Mouse (Mus musculus) MEL (cell line): Measurements from ENCODE around the gene Camk1g. TPM values are rescaled to one million over a fixed set of nuclear protein-coding genes. Genes with fewer than 3 reads are reported as not detected.

Source experiments
- DNase-seq: peaks from one replicate; pipeline ENCODE4 v3.0.0; 2011; ENCODE audit warnings: low read depth, low spot score
- H3K27ac ChIP-seq: 2 replicates; pipeline ENCODE4 v1.5.1; 2012; ENCODE audit warnings: low read depth, mild to moderate bottlenecking, control low read depth, low read length, moderate library complexity; ENCODE audit not compliant: control insufficient read depth
- H3K27me3 ChIP-seq, 2 experiments: fragments of 150-350 bp in 1 of 2; sonication (generic) in 1 of 2; 2 replicates each; pipeline ENCODE4 v1.6.1; 2012; ENCODE audit warnings: low read length in 2 of 2, mild to moderate bottlenecking in 2 of 2, improper control_type of control experiment in 1 of 2, moderate library complexity in 1 of 2; ENCODE audit not compliant: insufficient read depth in 2 of 2, control insufficient read depth in 1 of 2
- H3K36me3 ChIP-seq, 2 experiments: 2 replicates each; pipeline ENCODE4 v1.6.1; 2012 to 2014; ENCODE audit warnings: low read length in 2 of 2, improper control_type of control experiment in 1 of 2, inconsistent platforms in 1 of 2, mild to moderate bottlenecking in 1 of 2; ENCODE audit not compliant: insufficient read depth in 2 of 2, control insufficient read depth in 1 of 2
- H3K4me1 ChIP-seq, 2 experiments: fragments of 150-350 bp in 1 of 2; sonication (generic) in 1 of 2; 2 replicates each; pipeline ENCODE4 v1.6.1; 2012; ENCODE audit warnings: low read length in 2 of 2, improper control_type of control experiment in 1 of 2, mild to moderate bottlenecking in 1 of 2; ENCODE audit not compliant: insufficient read depth in 2 of 2, control insufficient read depth in 1 of 2
- H3K4me3 ChIP-seq, 2 experiments: fragments of 150-350 bp in 1 of 2; sonication (generic) in 1 of 2; 2 replicates each; pipeline ENCODE4 v1.5.1; 2012; ENCODE audit warnings: low read depth in 2 of 2, low read length in 2 of 2, mild to moderate bottlenecking in 2 of 2, moderate library complexity in 2 of 2, control low read depth in 1 of 2, improper control_type of control experiment in 1 of 2; ENCODE audit not compliant: control insufficient read depth in 1 of 2, insufficient read depth in 1 of 2
- H3K79me2 ChIP-seq: 2 replicates; pipeline ENCODE4 v1.6.1; 2012; ENCODE audit warnings: mild to moderate bottlenecking, low read length, moderate library complexity; ENCODE audit not compliant: control insufficient read depth, poor library complexity, insufficient read depth
- H3K9ac ChIP-seq: 2 replicates; pipeline ENCODE4 v1.6.1; 2012; ENCODE audit warnings: low read depth, mild to moderate bottlenecking, control low read depth, low read length, moderate library complexity; ENCODE audit not compliant: control insufficient read depth, poor library complexity, severe bottlenecking
- H3K9me3 ChIP-seq: fragments of 150-350 bp; sonication (generic); replicated peaks from 2 replicates; pipeline ENCODE4 v1.6.1; 2012; ENCODE audit warnings: mild to moderate bottlenecking, low read length, improper control_type of control experiment, moderate library complexity; ENCODE audit not compliant: insufficient read depth
- CHD2 ChIP-seq: IDR thresholded peaks from 2 replicates; pipeline ENCODE4 v1.6.1; 2011; ENCODE audit warnings: low read length, improper control_type of control experiment
- ELF1 ChIP-seq: IDR thresholded peaks from 2 replicates; pipeline ENCODE4 v1.6.1; 2014; ENCODE audit warnings: low read depth, mild to moderate bottlenecking, inconsistent platforms, low read length, improper control_type of control experiment, moderate library complexity
- EP300 ChIP-seq, 2 experiments: IDR thresholded peaks; 2 replicates each; pipeline ENCODE4 v1.6.1; 2011; ENCODE audit warnings: improper control_type of control experiment in 2 of 2, low read length in 2 of 2, low read depth in 1 of 2, mild to moderate bottlenecking in 1 of 2
- ETS1 ChIP-seq: IDR thresholded peaks from 2 replicates; pipeline ENCODE4 v1.6.1; 2012; ENCODE audit warnings: low read depth, mild to moderate bottlenecking, inconsistent platforms, low read length, improper control_type of control experiment, moderate library complexity
- GABPA ChIP-seq: IDR thresholded peaks from 2 replicates; pipeline ENCODE4 v1.6.1; 2012; ENCODE audit warnings: low read depth, mild to moderate bottlenecking, inconsistent platforms, low read length, improper control_type of control experiment, moderate library complexity
- JUND ChIP-seq: IDR thresholded peaks from 2 replicates; pipeline ENCODE4 v1.6.1; 2011; ENCODE audit warnings: low read depth, mild to moderate bottlenecking, improper control_type of control experiment, low read length
- MAFK ChIP-seq: IDR thresholded peaks from 2 replicates; pipeline ENCODE4 v1.6.1; 2011; ENCODE audit warnings: low read depth, mild to moderate bottlenecking, low read length, improper control_type of control experiment, borderline replicate concordance
- MAX ChIP-seq: IDR thresholded peaks from 2 replicates; pipeline ENCODE4 v1.6.1; 2011; ENCODE audit warnings: low read length, improper control_type of control experiment
- MAZ ChIP-seq: IDR thresholded peaks from 2 replicates; pipeline ENCODE4 v1.6.1; 2012; ENCODE audit warnings: low read depth, mild to moderate bottlenecking, inconsistent platforms, low read length, improper control_type of control experiment
- MEF2A ChIP-seq: IDR thresholded peaks from 2 replicates; pipeline ENCODE4 v1.6.1; 2014; ENCODE audit warnings: low read depth, mild to moderate bottlenecking, inconsistent platforms, low read length, improper control_type of control experiment; ENCODE audit not compliant: poor library complexity, insufficient replicate concordance, severe bottlenecking; ENCODE audit errors: extremely low read depth
- MXI1 ChIP-seq: IDR thresholded peaks from 2 replicates; pipeline ENCODE4 v1.6.1; 2011; ENCODE audit warnings: mild to moderate bottlenecking, low read depth, low read length, improper control_type of control experiment
- MYC ChIP-seq: IDR thresholded peaks from 2 replicates; pipeline ENCODE4 v1.6.1; 2011; ENCODE audit warnings: low read depth, mild to moderate bottlenecking, low read length, improper control_type of control experiment, moderate library complexity
- NELFE ChIP-seq: IDR thresholded peaks from 2 replicates; pipeline ENCODE4 v1.6.1; 2011; ENCODE audit warnings: low read depth, low read length, improper control_type of control experiment
- POLR2A ChIP-seq, 2 experiments: IDR thresholded peaks; 2 replicates each; pipeline ENCODE4 v1.6.1; 2011 to 2012; ENCODE audit warnings: low read length in 2 of 2, mild to moderate bottlenecking in 2 of 2, control low read depth in 1 of 2, improper control_type of control experiment in 1 of 2, low read depth in 1 of 2, moderate library complexity in 1 of 2; ENCODE audit not compliant: control insufficient read depth in 1 of 2, insufficient read depth in 1 of 2, poor library complexity in 1 of 2
- POLR2AphosphoS2 ChIP-seq: IDR thresholded peaks from 2 replicates; pipeline ENCODE4 v1.6.1; 2011; ENCODE audit warnings: low read length, improper control_type of control experiment
- POLR2AphosphoS5 ChIP-seq: IDR thresholded peaks from 2 replicates; pipeline ENCODE4 v1.6.1; 2012; ENCODE audit warnings: low read depth, borderline replicate concordance, mild to moderate bottlenecking, inconsistent platforms, low read length, moderate library complexity, mixed read lengths
- RAD21 ChIP-seq: IDR thresholded peaks from 2 replicates; pipeline ENCODE4 v1.6.1; 2011; ENCODE audit warnings: mild to moderate bottlenecking, low read depth, low read length, improper control_type of control experiment
- RCOR1 ChIP-seq: IDR thresholded peaks from 2 replicates; pipeline ENCODE4 v1.6.1; 2012; ENCODE audit warnings: low read depth, mild to moderate bottlenecking, inconsistent platforms, low read length, improper control_type of control experiment
- TAL1 ChIP-seq: IDR thresholded peaks from 2 replicates; pipeline ENCODE4 v1.6.1; 2012; ENCODE audit warnings: mild to moderate bottlenecking, inconsistent platforms, low read length, moderate library complexity, mixed read lengths
- TBP ChIP-seq: IDR thresholded peaks from 2 replicates; pipeline ENCODE4 v1.8.0; 2011; ENCODE audit warnings: low read depth, low read length, improper control_type of control experiment
- USF2 ChIP-seq, 2 experiments: IDR thresholded peaks; 2 replicates each; pipeline ENCODE4 v1.6.1; 2011 to 2012; ENCODE audit warnings: improper control_type of control experiment in 2 of 2, low read length in 2 of 2, borderline replicate concordance in 1 of 2, inconsistent platforms in 1 of 2, low read depth in 1 of 2, mild to moderate bottlenecking in 1 of 2; ENCODE audit not compliant: insufficient read depth in 1 of 2
- ZC3H11A ChIP-seq: IDR thresholded peaks from 2 replicates; pipeline ENCODE4 v1.6.1; 2012; ENCODE audit warnings: low read depth, mild to moderate bottlenecking, inconsistent platforms, low read length, improper control_type of control experiment
- ZKSCAN1 ChIP-seq: IDR thresholded peaks from 2 replicates; pipeline ENCODE4 v1.6.1; 2012; ENCODE audit warnings: low read depth, mild to moderate bottlenecking, inconsistent platforms, low read length, improper control_type of control experiment, moderate library complexity
- ZNF384 ChIP-seq: IDR thresholded peaks from 2 replicates; pipeline ENCODE4 v1.6.1; 2012; ENCODE audit warnings: low read depth, mild to moderate bottlenecking, inconsistent platforms, low read length, improper control_type of control experiment
- polyA plus RNA-seq, 2 experiments: library from polyadenylated mRNA; stranded (reverse) in 1 of 2; unstranded in 1 of 2; fragments of >175 nt in 1 of 2; fragments of >200 nt in 1 of 2; gene quantifications; 2 replicates each; pipeline versions ENCODE4 v1.2.1 to v1.2.4; 2012; ENCODE audit warnings: low replicate concordance in 2 of 2, low read depth in 1 of 2; ENCODE audit not compliant: insufficient read length in 2 of 2, insufficient read depth in 1 of 2, missing spikeins in 1 of 2
- total RNA-seq: library from RNA; depleted of rRNA; stranded (reverse); fragments of 300-350 nt; gene quantifications from 2 replicates; pipeline ENCODE4 v1.2.3, GENCODE M21; 2012

Camk1g gene
- total and polyA plus RNA-seq, 3 experiments = not detected

DNA sequence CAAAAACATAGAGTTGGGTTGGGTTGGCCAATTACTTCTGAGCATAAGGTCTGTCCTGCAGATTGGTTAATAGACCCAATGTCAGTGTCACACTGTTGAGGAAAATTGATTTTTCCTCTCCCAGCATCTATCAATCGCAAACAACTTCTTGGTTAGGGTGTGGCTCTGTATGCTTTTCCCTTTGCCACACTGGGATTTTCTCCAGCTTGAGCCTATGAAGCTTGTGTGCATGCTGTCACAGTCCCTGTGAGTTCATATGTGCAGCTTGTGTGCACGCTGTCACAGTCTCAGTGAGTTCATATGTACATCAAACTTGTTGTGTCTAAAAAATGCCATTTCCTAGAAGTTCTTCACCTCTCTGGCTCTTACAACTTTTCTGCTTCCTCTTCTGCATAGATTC is 63.3 kb downstream of the Camk1g start:
- no peaks in the 10 kb centered on the region for H3K36me3 ChIP-seq
- H3K27ac ChIP-seq = no peak overlapping the region
- H3K4me1 ChIP-seq = no peaks in the 10 kb centered on the region
- DNase-seq = no peak
- TF ChIP-seq NELFE = no peak
- no peak for TF ChIP-seq USF2 (IDR thresholded peaks at IDR 0.05; ENCODE audit: borderline replicate concordance in 1 of 2, insufficient read depth in 1 of 2, low read depth in 1 of 2, low read length in 2 of 2)
- TF ChIP-seq RAD21 = no peak
- TF ChIP-seq RCOR1 = no peak
- no peaks in the 10 kb centered on the region for H3K9me3 ChIP-seq
- no peak overlapping the region for H3K9ac ChIP-seq
- H3K4me3 ChIP-seq = no peak overlapping the region
- H3K27me3 ChIP-seq = no peaks in the 10 kb centered on the region
- H3K79me2 ChIP-seq = no peaks in the 10 kb centered on the region

DNA sequence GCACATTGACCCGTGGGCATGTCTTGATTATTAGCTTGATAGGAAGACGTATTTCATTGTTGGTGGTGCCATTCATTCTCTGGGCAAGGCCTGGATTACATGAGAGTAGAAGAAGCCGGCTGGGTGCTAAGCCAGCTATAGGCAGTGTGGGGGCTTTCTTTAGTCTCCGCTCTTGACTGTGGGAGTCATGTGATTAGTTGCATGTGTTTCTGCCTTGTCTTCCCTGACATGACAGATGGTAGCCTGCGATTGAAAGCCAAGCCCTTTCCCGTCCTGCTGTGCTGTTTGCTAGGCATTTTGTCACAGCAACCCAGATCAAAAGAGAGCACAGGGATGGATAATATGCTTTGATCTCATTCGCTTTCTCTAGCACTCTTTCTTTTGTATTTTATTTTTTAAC is 64.7 kb downstream of the Camk1g start:
- Histone ChIP-seq H3K9ac (no peak overlapping the region), H3K79me2 (no peaks in the 10 kb centered on the region), H3K9me3 (no peaks in the 10 kb centered on the region), H3K4me1 (no peaks in the 10 kb centered on the region), H3K4me3 (no peak overlapping the region), H3K36me3 (no peaks in the 10 kb centered on the region), H3K27me3 (no peaks in the 10 kb centered on the region), H3K27ac (no peak overlapping the region)
- TF ChIP-seq CHD2 (no peak), RAD21 (no peak), POLR2AphosphoS2 (no peak), MAFK (no peak), MAZ (no peak)
- no peak for DNase-seq

DNA sequence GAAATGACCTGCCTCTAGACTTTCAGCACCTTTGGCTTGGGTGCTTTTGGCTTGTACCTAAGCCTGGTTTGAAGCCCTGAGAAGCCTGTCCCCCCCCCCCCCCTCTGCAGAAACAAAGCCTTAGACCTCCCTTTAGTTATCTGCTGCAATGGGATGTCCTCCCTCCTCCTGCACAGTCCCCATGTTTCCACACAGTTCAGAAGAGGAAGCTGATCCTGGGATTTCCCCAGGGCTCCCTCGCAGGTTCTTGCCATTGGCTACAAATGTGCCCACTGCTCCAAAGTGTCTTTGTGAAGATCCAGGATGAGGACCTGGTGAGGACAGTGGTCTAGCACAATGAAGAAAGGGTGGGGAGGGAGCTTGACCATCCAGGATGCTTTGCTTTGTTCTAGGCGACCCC is 67.0 kb downstream of the Camk1g start:
- no peak overlapping the region for H3K9ac ChIP-seq
- no peak for DNase-seq
- H3K4me1 ChIP-seq = no peaks in the 10 kb centered on the region
- H3K4me3 ChIP-seq = no peak overlapping the region
- H3K36me3 ChIP-seq = no peaks in the 10 kb centered on the region
- H3K27me3 ChIP-seq = no peaks in the 10 kb centered on the region
- H3K27ac ChIP-seq = no peak overlapping the region
- TF ChIP-seq EP300 (IDR thresholded peaks at IDR 0.05; ENCODE audit: low read depth in 1 of 2, low read length in 2 of 2) (no peak), POLR2A (IDR thresholded peaks at IDR 0.05; ENCODE audit: control insufficient read depth in 1 of 2, insufficient read depth in 1 of 2, low read depth in 1 of 2, low read length in 2 of 2, poor library complexity in 1 of 2) (no peak), ZKSCAN1 (no peak), POLR2AphosphoS2 (no peak), ETS1 (no peak), MEF2A (no peak), MAZ (no peak), GABPA (no peak), ELF1 (no peak), TBP (no peak), POLR2AphosphoS5 (no peak), ZNF384 (no peak), MXI1 (no peak), TAL1 (no peak), ZC3H11A (no peak), JUND (no peak), MAX (no peak), MYC (no peak), CHD2 (no peak)
- no peaks in the 10 kb centered on the region for H3K9me3 ChIP-seq
- no peaks in the 10 kb centered on the region for H3K79me2 ChIP-seq
